Mouse (Mus musculus) embryonic facial prominence, embryonic 15.5 days (tissue): ENCODE data around the gene Hnrnpdl. TPM values are rescaled to one million over a fixed set of nuclear protein-coding genes. Genes with fewer than 3 reads are reported as not detected.

Source experiments
- ATAC-seq: fragments of 200-750 bp; cut with Nextera tagmentation; 2 replicates; pipeline ENCODE4 v1.8.0; 2017; ENCODE audit warnings: low read depth, moderate TSS enrichment; ENCODE audit not compliant: insufficient number of reproducible peaks, low FRiP score, low TSS enrichment
- H3K27ac ChIP-seq: fragments of 300-500 bp; sonication (generic); replicated peaks from 2 replicates; pipeline ENCODE4 v1.5.1; 2015; ENCODE audit warnings: mild to moderate bottlenecking, inconsistent platforms
- H3K27me3 ChIP-seq: fragments of 300-500 bp; sonication (generic); 2 replicates; pipeline ENCODE4 v1.6.1; 2015; ENCODE audit warnings: inconsistent platforms
- H3K36me3 ChIP-seq: fragments of 300-500 bp; sonication (generic); 2 replicates; pipeline ENCODE4 v1.6.1; 2015; ENCODE audit warnings: mild to moderate bottlenecking, inconsistent platforms
- H3K4me1 ChIP-seq: fragments of 300-500 bp; sonication (generic); 2 replicates; pipeline ENCODE4 v1.6.1; 2015; ENCODE audit warnings: inconsistent platforms
- H3K4me2 ChIP-seq: fragments of 300-500 bp; sonication (generic); replicated peaks from 2 replicates; pipeline ENCODE4 v1.6.1; 2015; ENCODE audit warnings: mild to moderate bottlenecking, inconsistent platforms
- H3K4me3 ChIP-seq: fragments of 300-500 bp; sonication (generic); replicated peaks from 2 replicates; pipeline ENCODE4 v1.5.1; 2015; ENCODE audit warnings: mild to moderate bottlenecking, inconsistent platforms
- H3K9ac ChIP-seq: fragments of 300-500 bp; sonication (generic); 2 replicates; pipeline ENCODE4 v1.6.1; 2015; ENCODE audit warnings: inconsistent platforms
- H3K9me3 ChIP-seq: fragments of 300-500 bp; sonication (generic); replicated peaks from 2 replicates; pipeline ENCODE4 v1.6.1; 2016; ENCODE audit warnings: inconsistent platforms
- WGBS: fragments of 180-500 bp; shearing (Covaris S2); methylation state at CpG from one replicate; pipeline ENCODE4 v1.1.7; 2015; 5-methylcytosine and 5-hydroxymethylcytosine counted together
- polyA plus RNA-seq: library from polyadenylated mRNA; unstranded; fragments of >200 nt; fragmentation: Nextera tagmentation; extraction: Ambion mirVana; gene quantifications from 2 replicates; pipeline ENCODE4 v1.2.1, GENCODE M21; 2015

Gene Hnrnpdl
- polyA plus RNA-seq, 1 experiment from 2014 or later, result 149 TPM

DNA sequence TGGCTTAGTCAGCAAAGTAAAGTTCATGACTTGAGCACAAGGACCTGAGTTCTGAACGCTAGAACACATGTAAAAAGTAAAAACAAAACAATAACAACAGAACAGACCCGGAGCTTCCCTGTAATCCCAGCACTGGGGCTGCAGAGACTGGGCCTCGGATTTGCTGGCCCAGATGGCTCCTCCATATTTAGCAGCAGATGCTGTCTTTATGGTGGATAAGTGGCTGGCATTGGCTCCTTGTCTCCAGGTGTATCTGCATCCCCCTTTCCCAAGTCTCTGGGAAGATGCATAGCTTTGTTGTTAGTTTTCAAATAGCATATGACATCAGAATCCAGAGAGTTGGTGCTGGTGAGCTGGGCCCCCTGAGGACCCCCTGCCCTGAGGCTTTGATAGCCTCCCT is 6.6 kb upstream of the Hnrnpdl start:
- H3K4me2 ChIP-seq, result no peak overlapping the region
- no peaks in the 10 kb centered on the region for H3K9me3 ChIP-seq
- H3K4me3 ChIP-seq, result no peak overlapping the region
- H3K4me1 ChIP-seq, result peaks cover 26% of the 10 kb centered on the region
- ATAC-seq, result no peak
- WGBS, result 80% methylated on average over 3 of the region's 3 CpGs
- H3K9ac ChIP-seq, result no peak overlapping the region
- H3K27me3 ChIP-seq, result no peaks in the 10 kb centered on the region
- H3K27ac ChIP-seq, result no peak overlapping the region
- H3K36me3 ChIP-seq, result no peaks in the 10 kb centered on the region

DNA sequence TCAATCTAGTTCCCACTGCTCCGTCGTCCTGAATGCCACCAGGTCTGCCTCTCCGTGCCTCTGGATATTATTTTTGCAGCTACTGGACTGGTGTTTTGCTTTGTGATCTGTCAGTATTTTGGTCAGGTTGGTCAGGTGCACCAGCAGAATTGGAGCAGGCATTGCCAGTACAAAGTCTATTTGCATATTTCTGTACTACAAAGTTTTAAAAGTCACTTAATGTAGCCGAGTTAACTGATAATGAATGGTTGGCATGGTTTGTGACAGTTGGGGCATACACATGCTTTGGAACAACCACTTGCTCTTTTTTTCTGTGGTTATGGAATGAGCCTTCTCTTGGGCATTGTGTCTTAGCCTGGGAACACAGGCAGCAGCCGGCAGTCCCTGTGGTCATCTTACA is 5.2 kb upstream of the Hnrnpdl start:
- no peaks in the 10 kb centered on the region for H3K27me3 ChIP-seq
- no peak overlapping the region; the same call in 1 of the 2 replicates for H3K27ac ChIP-seq
- H3K4me1 ChIP-seq, result peaks cover 32% of the 10 kb centered on the region
- no peaks in the 10 kb centered on the region for H3K36me3 ChIP-seq
- no peak overlapping the region for H3K9ac ChIP-seq
- WGBS, result 77% methylated on average over 5 of the region's 5 CpGs
- no peak for ATAC-seq
- H3K4me3 ChIP-seq, result no peak overlapping the region
- H3K4me2 ChIP-seq, result no peak overlapping the region
- H3K9me3 ChIP-seq, result no peaks in the 10 kb centered on the region

GRCm38 (mm10) chr5:100044030-100044429 is 4.6 kb upstream of the Hnrnpdl start:
- 71% methylated on average over 4 of the region's 4 CpGs for WGBS
- no peak overlapping the region for H3K4me3 ChIP-seq
- H3K9me3 ChIP-seq, result no peaks in the 10 kb centered on the region
- peaks cover 32% of the 10 kb centered on the region for H3K4me1 ChIP-seq
- H3K27ac ChIP-seq, result peak overlapping the region; percentile 36
- no peak overlapping the region for H3K4me2 ChIP-seq
- no peak for ATAC-seq
- no peaks in the 10 kb centered on the region for H3K36me3 ChIP-seq
- no peak overlapping the region for H3K9ac ChIP-seq
- H3K27me3 ChIP-seq, result no peaks in the 10 kb centered on the region

DNA sequence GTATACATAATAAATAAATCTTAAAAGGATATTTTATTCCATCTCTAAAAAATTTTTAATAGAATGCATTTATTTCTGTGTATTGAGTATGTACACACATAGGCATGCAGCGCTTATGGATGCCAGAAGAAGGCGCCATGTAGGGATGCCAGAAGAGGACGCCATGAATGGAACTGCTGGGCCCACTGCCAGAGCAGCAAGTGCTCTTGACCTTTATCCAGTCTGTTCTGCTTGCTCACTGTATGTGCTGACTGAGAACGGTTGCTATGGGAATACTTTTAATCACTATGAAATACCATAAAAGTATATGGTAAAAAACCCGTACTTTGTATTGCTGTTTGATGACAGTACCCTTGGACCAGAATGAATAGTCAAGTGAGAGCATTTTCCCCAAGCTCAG is 3.9 kb upstream of the Hnrnpdl start:
- Histone ChIP-seq H3K36me3 (no peaks in the 10 kb centered on the region), H3K4me3 (no peak overlapping the region), H3K9ac (no peak overlapping the region), H3K4me2 (no peak overlapping the region), H3K27ac (peak overlapping the region; percentile 36; the same call in 1 of the 2 replicates), H3K27me3 (no peaks in the 10 kb centered on the region), H3K4me1 (peaks cover 30% of the 10 kb centered on the region), H3K9me3 (no peaks in the 10 kb centered on the region)
- WGBS, result 82% methylated on average over 5 of the region's 5 CpGs
- ATAC-seq, result no peak

GRCm38 (mm10) chr5:100042467-100042866 is 3.0 kb upstream of the Hnrnpdl start:
- no peak overlapping the region for H3K27ac ChIP-seq
- WGBS, result 84% methylated on average over 8 of the region's 8 CpGs
- no peaks in the 10 kb centered on the region for H3K27me3 ChIP-seq
- H3K9ac ChIP-seq, result no peak overlapping the region
- no peak overlapping the region for H3K4me3 ChIP-seq
- no peak for ATAC-seq
- peaks cover 30% of the 10 kb centered on the region for H3K4me1 ChIP-seq
- no peak overlapping the region for H3K4me2 ChIP-seq
- no peaks in the 10 kb centered on the region for H3K9me3 ChIP-seq
- no peaks in the 10 kb centered on the region for H3K36me3 ChIP-seq

DNA sequence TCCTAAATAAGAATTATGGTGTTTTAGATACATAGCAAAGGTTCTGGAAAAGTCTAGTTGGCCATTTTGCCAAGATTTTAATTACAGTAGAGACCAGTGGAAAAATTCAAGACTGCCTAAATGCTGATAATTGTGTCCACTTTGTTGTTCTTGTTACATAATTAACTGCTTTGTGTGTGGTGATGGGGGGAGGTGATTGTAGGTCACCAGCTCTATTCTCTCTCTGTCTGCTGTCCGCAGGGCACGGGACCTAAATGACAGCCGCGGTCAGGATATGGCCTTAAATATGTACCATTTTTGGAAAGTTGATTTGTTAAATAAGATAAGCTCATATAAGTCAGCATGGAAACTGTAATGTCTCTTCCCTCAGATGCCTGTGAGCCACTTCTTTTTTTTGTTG is 1.8 kb upstream of the Hnrnpdl start:
- no peak for ATAC-seq
- no peak overlapping the region; the same call in 1 of the 2 replicates for H3K4me3 ChIP-seq
- H3K27ac ChIP-seq, result no peak overlapping the region
- H3K36me3 ChIP-seq, result peaks cover 2% of the 10 kb centered on the region; the same call in 1 of the 2 replicates
- no peaks in the 10 kb centered on the region for H3K27me3 ChIP-seq
- no peak overlapping the region for H3K9ac ChIP-seq
- H3K4me1 ChIP-seq, result peaks cover 32% of the 10 kb centered on the region
- no peaks in the 10 kb centered on the region for H3K9me3 ChIP-seq
- peak overlapping the region; percentile 83; the same call in 1 of the 2 replicates for H3K4me2 ChIP-seq
- 78% methylated on average over 4 of the region's 4 CpGs for WGBS

- Histone ChIP-seq H3K9ac (peak overlapping the region; percentile 80), H3K4me3 (peak overlapping the region; percentile 98), H3K27me3 (no peaks in the 10 kb centered on the region), H3K4me1 (peaks cover 34% of the 10 kb centered on the region), H3K27ac (peak overlapping the region; percentile 99), H3K4me2 (peak overlapping the region; percentile 83), H3K9me3 (no peaks in the 10 kb centered on the region), H3K36me3 (peaks cover 5% of the 10 kb centered on the region)
- WGBS, result under 1% methylated on average over 19 of the region's 19 CpGs
- ATAC-seq, result no peak
Observed at GRCm38 (mm10) chr5:100040281-100040784, 869 bp upstream of the Hnrnpdl start.

- peak; percentile 84 for ATAC-seq
- peaks cover 16% of the 10 kb centered on the region for H3K36me3 ChIP-seq
- H3K27ac ChIP-seq, result peak overlapping the region; percentile 99
- WGBS, result under 1% methylated on average over 98 of the region's 113 CpGs
- H3K4me2 ChIP-seq, result peak overlapping the region; percentile 83
- H3K9me3 ChIP-seq, result no peaks in the 10 kb centered on the region
- peaks cover 32% of the 10 kb centered on the region for H3K4me1 ChIP-seq
- H3K4me3 ChIP-seq, result peak overlapping the region; percentile 98
- H3K9ac ChIP-seq, result peak overlapping the region; percentile 98
- H3K27me3 ChIP-seq, result no peaks in the 10 kb centered on the region
Observed at GRCm38 (mm10) chr5:100038714-100039601, 506 bp downstream of the Hnrnpdl start.

GRCm38 (mm10) chr5:100037965-100038713 is 1.3 kb downstream of the Hnrnpdl start:
- Histone ChIP-seq H3K9me3 (no peaks in the 10 kb centered on the region), H3K27ac (peak overlapping the region; percentile 99), H3K9ac (peak overlapping the region; percentile 98), H3K4me1 (peaks cover 30% of the 10 kb centered on the region), H3K36me3 (peaks cover 23% of the 10 kb centered on the region), H3K4me3 (peak overlapping the region; percentile 98), H3K27me3 (no peaks in the 10 kb centered on the region), H3K4me2 (peak overlapping the region; percentile 83)
- peak; percentile 40 for ATAC-seq
- 1% methylated on average over 43 of the region's 45 CpGs for WGBS

GRCm38 (mm10) chr5:100036681-100037080 is 2.8 kb downstream of the Hnrnpdl start:
- no peaks in the 10 kb centered on the region for H3K9me3 ChIP-seq
- H3K9ac ChIP-seq, result peak overlapping the region; percentile 98; the same call in 1 of the 2 replicates
- no peaks in the 10 kb centered on the region for H3K27me3 ChIP-seq
- peak overlapping the region; percentile 98 for H3K4me3 ChIP-seq
- peak overlapping the region; percentile 83 for H3K4me2 ChIP-seq
- no peak overlapping the region for H3K27ac ChIP-seq
- ATAC-seq, result no peak
- peaks cover 35% of the 10 kb centered on the region for H3K36me3 ChIP-seq
- WGBS, result 11% methylated on average over 7 of the region's 7 CpGs
- H3K4me1 ChIP-seq, result peaks cover 30% of the 10 kb centered on the region

DNA sequence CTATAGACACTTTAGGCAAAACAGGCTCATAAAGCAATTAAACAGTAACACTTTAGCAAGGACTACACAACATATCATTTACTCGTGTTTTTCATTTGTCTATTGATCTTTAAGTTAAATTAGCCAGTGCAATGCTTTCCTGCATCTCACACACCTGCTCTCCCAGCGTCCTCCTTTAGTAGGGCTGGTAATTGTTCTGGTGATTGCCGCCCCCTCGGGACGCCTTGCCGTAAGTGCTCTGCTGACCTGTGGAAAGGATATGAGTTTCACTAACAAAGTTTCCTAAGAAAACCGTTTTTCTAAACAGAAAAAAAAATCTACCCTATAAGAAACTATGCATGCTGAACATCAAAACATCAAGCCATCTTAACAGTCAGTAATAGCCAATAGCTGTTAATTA is 3.5 kb downstream of the Hnrnpdl start:
- Histone ChIP-seq H3K9ac (no peak overlapping the region), H3K27me3 (no peaks in the 10 kb centered on the region), H3K27ac (no peak overlapping the region), H3K4me3 (peak overlapping the region; percentile 98), H3K4me2 (peak overlapping the region; percentile 83), H3K36me3 (peaks cover 35% of the 10 kb centered on the region), H3K4me1 (peaks cover 30% of the 10 kb centered on the region), H3K9me3 (no peaks in the 10 kb centered on the region)
- WGBS, result 27% methylated on average over 7 of the region's 7 CpGs
- no peak for ATAC-seq
